Mouse (Mus musculus): ENCODE measurements around the gene Stk40. TPM values are rescaled to one million over a fixed set of nuclear protein-coding genes. Genes with fewer than 3 reads are reported as not detected.

Stk40 gene
- 10 to 100 TPM; 24.8 to 26.6 TPM for total RNA-seq (2021)
- long read RNA-seq, experiment 1, transcript Stk40-201 (11 exons, 3,492 nt): major isoform, 10 of 17 reads
- long read RNA-seq, experiment 1, partial matches to known transcripts: 5 of 17 reads
- long read RNA-seq, experiment 1, other reads (novel, unspliced or antisense): 2 of 17 reads
- long read RNA-seq, experiment 2, transcript Stk40-201 (11 exons, 3,492 nt): major isoform, 10 of 18 reads
- long read RNA-seq, experiment 2, partial matches to known transcripts: 1 of 18 reads
- long read RNA-seq, experiment 2, other reads (novel, unspliced or antisense): 7 of 18 reads

- DNase-seq (ENCODE audit: low spot score in 2 of 2): peak; percentile 95 to 97
- H3K27ac ChIP-seq: peak within 1 kb of the TSS; percentile 97
- peak; percentile 84 for TF ChIP-seq CTCF (conservative IDR thresholded peaks at IDR 0.05)
- peak within 1 kb of the TSS; percentile 82 for H3K4me3 ChIP-seq
Observed at GRCm38 (mm10) chr4:126103590-126104068, at the start of gene Stk40. Gene Stk40 (plus strand): TSS chr4:126103957.

GRCm38 (mm10) chr4:126057207-126058133 lies 46.3 kb upstream of the Stk40 start:
- no peak for TF ChIP-seq CTCF (conservative IDR thresholded peaks at IDR 0.05)
- Histone ChIP-seq H3K27ac (no peak overlapping the region), H3K4me3 (peak overlapping the region; percentile 85)
- no peak for DNase-seq (ENCODE audit: low spot score in 2 of 2)

- peak; percentile 90 to 94 for DNase-seq (ENCODE audit: low spot score in 2 of 2)
- peak within 1 kb of the TSS; percentile 90 for H3K27ac ChIP-seq
- H3K4me3 ChIP-seq: peak within 1 kb of the TSS; percentile 85
- no peak for TF ChIP-seq CTCF (conservative IDR thresholded peaks at IDR 0.05)
Observed at GRCm38 (mm10) chr4:126058134-126058996, 45.4 kb upstream of the Stk40 start, which contains the start of gene Oscp1. Gene Oscp1 (plus strand): TSS chr4:126058565.

- TF ChIP-seq CTCF (conservative IDR thresholded peaks at IDR 0.05): no peak
- Histone ChIP-seq H3K4me3 (peak overlapping the region; percentile 85), H3K27ac (peak overlapping the region; percentile 90)
- peak; percentile 73 to 75 for DNase-seq (ENCODE audit: low spot score in 2 of 2)
Observed at GRCm38 (mm10) chr4:126058997-126059362, 44.8 kb upstream of the Stk40 start.

GRCm38 (mm10) chr4:126062856-126063255 lies 40.9 kb upstream of the Stk40 start:
- DNase-seq (ENCODE audit: low spot score in 2 of 2): peak in 1 of 2 experiments; percentile 31
- peak; percentile 78 for TF ChIP-seq CTCF (conservative IDR thresholded peaks at IDR 0.05)
- H3K27ac ChIP-seq: peak overlapping the region; percentile 86
- no peak overlapping the region for H3K4me3 ChIP-seq

- H3K4me3 ChIP-seq: no peak overlapping the region
- no peak for TF ChIP-seq CTCF (conservative IDR thresholded peaks at IDR 0.05)
- peak; percentile 39 to 63 for DNase-seq (ENCODE audit: low spot score in 2 of 2)
- H3K27ac ChIP-seq: peak overlapping the region; percentile 73
Observed at GRCm38 (mm10) chr4:126065241-126065640, 38.5 kb upstream of the Stk40 start.

- no peak for TF ChIP-seq CTCF (conservative IDR thresholded peaks at IDR 0.05)
- no peak overlapping the region for H3K4me3 ChIP-seq
- H3K27ac ChIP-seq: peak overlapping the region; percentile 49
- no peak for DNase-seq (ENCODE audit: low spot score in 2 of 2)
Observed at GRCm38 (mm10) chr4:126067401-126068077, 36.2 kb upstream of the Stk40 start.

- H3K27ac ChIP-seq: no peak overlapping the region
- H3K4me3 ChIP-seq: no peak overlapping the region
- no peak for DNase-seq (ENCODE audit: low spot score in 2 of 2)
- TF ChIP-seq CTCF (conservative IDR thresholded peaks at IDR 0.05): no peak
Observed at GRCm38 (mm10) chr4:126068842-126069241, 34.9 kb upstream of the Stk40 start.

- no peak overlapping the region for H3K27ac ChIP-seq
- DNase-seq (ENCODE audit: low spot score in 2 of 2): no peak
- no peak for TF ChIP-seq CTCF (conservative IDR thresholded peaks at IDR 0.05)
- H3K4me3 ChIP-seq: no peak overlapping the region
Observed at GRCm38 (mm10) chr4:126077833-126078232, 25.9 kb upstream of the Stk40 start.

GRCm38 (mm10) chr4:126079266-126079665 lies 24.5 kb upstream of the Stk40 start:
- Histone ChIP-seq H3K4me3 (no peak overlapping the region), H3K27ac (no peak overlapping the region)
- no peak for DNase-seq (ENCODE audit: low spot score in 2 of 2)
- TF ChIP-seq CTCF (conservative IDR thresholded peaks at IDR 0.05): no peak

GRCm38 (mm10) chr4:126081601-126082000 lies 22.2 kb upstream of the Stk40 start:
- Histone ChIP-seq H3K27ac (no peak overlapping the region), H3K4me3 (no peak overlapping the region)
- no peak for TF ChIP-seq CTCF (conservative IDR thresholded peaks at IDR 0.05)
- DNase-seq (ENCODE audit: low spot score in 2 of 2): no peak

- no peak for TF ChIP-seq CTCF (conservative IDR thresholded peaks at IDR 0.05)
- Histone ChIP-seq H3K27ac (no peak overlapping the region), H3K4me3 (no peak overlapping the region)
- no peak for DNase-seq (ENCODE audit: low spot score in 2 of 2)
Observed at GRCm38 (mm10) chr4:126083021-126083420, 20.7 kb upstream of the Stk40 start.

All from layer of hippocampus, adult 2 months (tissue).